Mouse (Mus musculus): ENCODE results near the gene Arid3b.

DNA sequence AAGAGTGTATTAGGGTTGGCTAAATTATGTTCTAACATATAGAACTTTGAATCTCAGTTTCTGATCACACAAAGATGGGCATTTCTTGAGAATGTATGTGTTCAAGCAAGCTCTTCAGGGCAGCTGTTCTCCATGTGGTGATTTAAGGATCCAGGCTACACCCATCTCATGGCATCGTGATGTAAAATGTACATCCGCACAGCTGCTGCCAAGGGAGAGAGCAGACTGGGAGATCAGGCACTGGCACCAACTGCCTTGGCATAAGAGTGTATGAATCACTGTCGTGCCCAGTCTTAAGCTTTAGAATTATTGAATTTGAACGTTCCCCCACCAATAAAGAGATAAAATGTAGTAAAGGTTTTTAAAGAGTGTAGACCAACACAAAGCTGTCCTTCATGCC, 30.6 kb upstream of the Arid3b start:
- no peak for TF ChIP-seq CTCF (IDR thresholded peaks at IDR 0.05; ENCODE audit: control insufficient read depth, insufficient read depth, low read length)
- TF ChIP-seq POLR2A (IDR thresholded peaks at IDR 0.05; ENCODE audit: borderline replicate concordance, control insufficient read depth, low read depth, low read length), result no peak
